Mouse (Mus musculus) embryonic fibroblast, embryonic 13.5 days (primary cell): ENCODE results near the gene Ptpn13.

Experiments used
- CTCF ChIP-seq: IDR thresholded peaks from 2 replicates; pipeline ENCODE4 v1.5.1; 2011; ENCODE audit warnings: mild to moderate bottlenecking, control low read depth, low read length, moderate library complexity, borderline replicate concordance; ENCODE audit not compliant: insufficient read depth
- POLR2A ChIP-seq: IDR thresholded peaks from 2 replicates; pipeline ENCODE4 v1.6.1; 2011; ENCODE audit warnings: low read depth, mild to moderate bottlenecking, control low read depth, low read length, moderate library complexity

DNA sequence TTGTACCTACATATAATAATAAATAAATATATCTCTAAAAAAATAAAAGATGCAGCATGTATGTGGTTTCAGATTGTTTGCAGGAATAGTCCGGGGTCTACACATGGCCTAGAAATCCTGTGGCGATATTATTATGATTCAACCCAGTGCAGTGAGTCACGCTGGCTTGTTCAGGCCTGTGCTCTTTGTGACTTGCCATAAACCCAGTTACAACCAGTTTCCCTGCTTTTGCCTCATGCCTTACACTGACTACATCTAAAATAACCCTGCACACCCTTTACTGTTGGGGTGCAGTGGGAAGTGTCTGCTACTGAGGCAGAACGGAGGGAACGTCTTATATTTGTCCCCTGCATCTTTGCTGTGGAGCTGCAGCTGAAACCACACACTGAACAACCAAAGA, 29.3 kb upstream of the Ptpn13 start:
- TF ChIP-seq CTCF (no peak), POLR2A (no peak)
